Mouse (Mus musculus): ENCODE results near the gene Plod3. TPM values are rescaled to one million over a fixed set of nuclear protein-coding genes. Genes with fewer than 3 reads are reported as not detected.

Plod3 gene
- polyA plus RNA-seq, 1 experiment from 2014 or later = 21.7 TPM

- no peak overlapping the region for H3K4me2 ChIP-seq (ENCODE audit: low read length)
Observed at GRCm38 (mm10) chr5:137024318-137024717, 37.5 kb downstream of the Plod3 start.

DNA sequence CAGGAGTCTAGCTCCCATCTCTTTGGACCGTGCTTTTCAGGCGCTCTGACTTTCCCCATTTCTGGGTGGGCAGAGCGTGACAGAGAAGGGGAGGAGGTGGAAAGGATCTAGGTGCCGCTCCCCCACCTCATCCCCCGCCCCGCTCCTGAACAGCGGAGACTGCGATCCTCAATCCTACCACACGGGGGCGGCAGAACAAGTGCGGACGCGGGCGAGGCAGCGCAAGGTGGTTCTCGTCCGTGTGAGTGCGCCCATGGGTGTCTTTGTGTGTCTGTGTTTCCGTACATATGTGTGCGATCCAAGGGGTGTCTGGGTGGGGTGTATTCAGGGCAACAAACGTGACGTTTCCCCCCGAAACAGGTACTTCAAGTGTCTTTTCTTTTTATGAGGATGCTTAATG lies 38.3 kb downstream of the Plod3 start:
- H3K4me1 ChIP-seq (ENCODE audit: control insufficient read depth, insufficient read depth, low read length) = no peaks in the 10 kb centered on the region; the same call in 1 of the 2 replicates

More at GRCm38 (mm10) chr5:137024318-137024717, 37.5 kb downstream of the Plod3 start:
- Histone ChIP-seq H3K4me1 (ENCODE audit: control insufficient read depth, insufficient read depth, low read length) (no peaks in the 10 kb centered on the region; the same call in 1 of the 2 replicates), H3K36me3 (ENCODE audit: control insufficient read depth, insufficient read depth, low read length) (no peaks in the 10 kb centered on the region), H3K9me3 (replicated peaks; ENCODE audit: control insufficient read depth, low read length) (no peaks in the 10 kb centered on the region), H3K27ac (ENCODE audit: low read depth, low read length) (no peak overlapping the region), H3K27me3 (replicated peaks; ENCODE audit: control insufficient read depth, insufficient read depth, low read length) (peaks cover 40% of the 10 kb centered on the region), H3K9ac (ENCODE audit: low read length) (no peak overlapping the region), H3K4me3 (ENCODE audit: low read depth, low read length) (no peak overlapping the region)
- WGBS = 29% methylated on average over 3 of the region's 3 CpGs
- DNase-seq (ENCODE audit: low spot score) (no peak), ATAC-seq (no peak)

DNA sequence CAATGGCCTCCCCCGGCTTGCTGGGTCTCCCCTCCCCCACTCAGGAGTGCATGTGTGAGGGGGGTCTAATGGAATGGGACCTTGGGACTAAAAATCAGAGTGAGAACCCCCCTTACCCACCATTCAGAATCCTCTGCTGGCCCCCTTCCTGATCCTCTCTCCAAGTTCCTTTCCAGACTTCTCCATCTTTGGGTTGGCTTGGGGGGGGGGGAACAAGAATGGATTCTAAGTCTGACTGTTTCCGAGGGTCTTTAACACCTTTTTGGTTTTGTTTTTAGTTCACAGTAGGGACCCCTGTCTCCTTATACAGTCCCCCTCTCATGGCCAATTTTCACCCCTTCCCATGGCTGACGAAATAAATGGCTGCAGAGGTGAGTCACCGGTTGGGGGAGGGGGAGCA lies 39.3 kb downstream of the Plod3 start, which contains the start of gene Vgf:
TSS of gene Vgf (plus strand) at position 301 of the 400 bp plus-strand sequence.
- Histone ChIP-seq H3K36me3 (ENCODE audit: control insufficient read depth, insufficient read depth, low read length) (no peaks in the 10 kb centered on the region), H3K9me3 (replicated peaks; ENCODE audit: control insufficient read depth, low read length) (no peaks in the 10 kb centered on the region), H3K4me2 (ENCODE audit: low read length) (peak within 1 kb of the TSS; percentile 42), H3K4me1 (ENCODE audit: control insufficient read depth, insufficient read depth, low read length) (peaks cover 7% of the 10 kb centered on the region), H3K27me3 (replicated peaks; ENCODE audit: control insufficient read depth, insufficient read depth, low read length) (peaks cover 49% of the 10 kb centered on the region), H3K4me3 (ENCODE audit: low read depth, low read length) (0 out of 2 replicates have a peak within 1 kb of the TSS, but pooled peaks have one; percentile 13), H3K27ac (ENCODE audit: low read depth, low read length) (no peak within 1 kb of the TSS), H3K9ac (ENCODE audit: low read length) (no peak within 1 kb of the TSS; the same call in 1 of the 2 replicates)
- no peak for ATAC-seq
- 33% methylated on average over 4 of the region's 4 CpGs for WGBS
- no peak for DNase-seq (ENCODE audit: low spot score)

More for the DNA sequence above, 38.3 kb downstream of the Plod3 start:
- 0 out of 2 replicates have a peak overlapping the region, but pooled peaks have one; percentile 13 for H3K4me3 ChIP-seq (ENCODE audit: low read depth, low read length)
- peak overlapping the region; percentile 42 for H3K4me2 ChIP-seq (ENCODE audit: low read length)
- H3K27me3 ChIP-seq (replicated peaks; ENCODE audit: control insufficient read depth, insufficient read depth, low read length) = peaks cover 40% of the 10 kb centered on the region
- H3K27ac ChIP-seq (ENCODE audit: low read depth, low read length) = no peak overlapping the region
- no peaks in the 10 kb centered on the region for H3K36me3 ChIP-seq (ENCODE audit: control insufficient read depth, insufficient read depth, low read length)
- H3K9ac ChIP-seq (ENCODE audit: low read length) = peak overlapping the region; percentile 21; the same call in 1 of the 2 replicates
- WGBS = 0% methylated on average over 23 of the region's 23 CpGs
- 0 out of 2 replicates have a peak, but pooled peaks have one; percentile 10 for ATAC-seq
- DNase-seq (ENCODE audit: low spot score) = peak; percentile 76
- no peaks in the 10 kb centered on the region for H3K9me3 ChIP-seq (replicated peaks; ENCODE audit: control insufficient read depth, low read length)

GRCm38 (mm10) chr5:137028561-137029272 lies 41.9 kb downstream of the Plod3 start:
- no peak overlapping the region for H3K27ac ChIP-seq (ENCODE audit: low read depth, low read length)

DNA sequence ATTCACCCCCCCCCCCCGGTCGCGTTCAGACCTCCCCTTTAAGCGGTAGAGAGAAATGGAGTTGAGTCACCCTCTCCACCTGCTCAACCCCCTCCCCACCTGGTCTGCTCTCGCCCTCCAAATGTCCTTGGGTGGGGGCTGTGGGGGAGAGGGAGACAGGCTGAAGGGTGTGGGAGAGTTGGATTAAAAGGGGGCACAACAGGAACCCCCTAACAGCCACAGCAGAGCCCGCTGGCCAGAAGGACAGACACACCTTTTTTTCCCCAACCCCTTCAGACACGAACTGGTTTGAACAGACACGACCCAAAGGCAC lies 42.4 kb downstream of the Plod3 start:
- DNase-seq (ENCODE audit: low spot score) (no peak), ATAC-seq (no peak)
- no peak overlapping the region for H3K27ac ChIP-seq (ENCODE audit: low read depth, low read length)
- peak overlapping the region; percentile 46 for H3K4me3 ChIP-seq (ENCODE audit: low read depth, low read length)
- H3K36me3 ChIP-seq (ENCODE audit: control insufficient read depth, insufficient read depth, low read length) = peaks cover under 1% of the 10 kb centered on the region; the same call in 1 of the 2 replicates
- no peaks in the 10 kb centered on the region for H3K9me3 ChIP-seq (replicated peaks; ENCODE audit: control insufficient read depth, low read length)
- peaks cover 15% of the 10 kb centered on the region for H3K4me1 ChIP-seq (ENCODE audit: control insufficient read depth, insufficient read depth, low read length)
- H3K9ac ChIP-seq (ENCODE audit: low read length) = peak overlapping the region; percentile 52; the same call in 1 of the 2 replicates
- H3K4me2 ChIP-seq (ENCODE audit: low read length) = peak overlapping the region; percentile 97
- WGBS = 1% methylated on average over 8 of the region's 8 CpGs
- H3K27me3 ChIP-seq (replicated peaks; ENCODE audit: control insufficient read depth, insufficient read depth, low read length) = peaks cover 55% of the 10 kb centered on the region

More at GRCm38 (mm10) chr5:137028561-137029272, 41.9 kb downstream of the Plod3 start:
- Histone ChIP-seq H3K4me1 (ENCODE audit: control insufficient read depth, insufficient read depth, low read length) (peaks cover 15% of the 10 kb centered on the region), H3K4me3 (ENCODE audit: low read depth, low read length) (peak overlapping the region; percentile 46), H3K27me3 (replicated peaks; ENCODE audit: control insufficient read depth, insufficient read depth, low read length) (peaks cover 55% of the 10 kb centered on the region), H3K36me3 (ENCODE audit: control insufficient read depth, insufficient read depth, low read length) (no peaks in the 10 kb centered on the region), H3K9ac (ENCODE audit: low read length) (no peak overlapping the region), H3K9me3 (replicated peaks; ENCODE audit: control insufficient read depth, low read length) (no peaks in the 10 kb centered on the region), H3K4me2 (ENCODE audit: low read length) (peak overlapping the region; percentile 97)
- no peak for DNase-seq (ENCODE audit: low spot score)
- 2% methylated on average over 25 of the region's 29 CpGs for WGBS
- ATAC-seq = no peak

GRCm38 (mm10) chr5:137029643-137030415 lies 43.0 kb downstream of the Plod3 start:
- H3K9me3 ChIP-seq (replicated peaks; ENCODE audit: control insufficient read depth, low read length) = no peaks in the 10 kb centered on the region
- peaks cover 50% of the 10 kb centered on the region for H3K27me3 ChIP-seq (replicated peaks; ENCODE audit: control insufficient read depth, insufficient read depth, low read length)
- peaks cover 15% of the 10 kb centered on the region for H3K4me1 ChIP-seq (ENCODE audit: control insufficient read depth, insufficient read depth, low read length)
- peak overlapping the region; percentile 52 for H3K9ac ChIP-seq (ENCODE audit: low read length)
- peak overlapping the region; percentile 46 for H3K4me3 ChIP-seq (ENCODE audit: low read depth, low read length)
- H3K36me3 ChIP-seq (ENCODE audit: control insufficient read depth, insufficient read depth, low read length) = peaks cover 4% of the 10 kb centered on the region; the same call in 1 of the 2 replicates
- under 1% methylated on average over 52 of the region's 52 CpGs for WGBS
- peak; percentile 98 for DNase-seq (ENCODE audit: low spot score)
- H3K4me2 ChIP-seq (ENCODE audit: low read length) = peak overlapping the region; percentile 97
- H3K27ac ChIP-seq (ENCODE audit: low read depth, low read length) = no peak overlapping the region
- ATAC-seq = peak; percentile 79

GRCm38 (mm10) chr5:137030416-137030810 lies 43.6 kb downstream of the Plod3 start:
- 8% methylated on average over 22 of the region's 22 CpGs for WGBS
- ATAC-seq (no peak), DNase-seq (ENCODE audit: low spot score) (no peak)
- peak overlapping the region; percentile 97 for H3K4me2 ChIP-seq (ENCODE audit: low read length)
- no peak overlapping the region for H3K27ac ChIP-seq (ENCODE audit: low read depth, low read length)
- peaks cover 10% of the 10 kb centered on the region; the same call in 1 of the 2 replicates for H3K36me3 ChIP-seq (ENCODE audit: control insufficient read depth, insufficient read depth, low read length)
- peaks cover 15% of the 10 kb centered on the region for H3K4me1 ChIP-seq (ENCODE audit: control insufficient read depth, insufficient read depth, low read length)
- peak overlapping the region; percentile 46 for H3K4me3 ChIP-seq (ENCODE audit: low read depth, low read length)
- peaks cover 49% of the 10 kb centered on the region for H3K27me3 ChIP-seq (replicated peaks; ENCODE audit: control insufficient read depth, insufficient read depth, low read length)
- H3K9ac ChIP-seq (ENCODE audit: low read length) = peak overlapping the region; percentile 57
- no peaks in the 10 kb centered on the region for H3K9me3 ChIP-seq (replicated peaks; ENCODE audit: control insufficient read depth, low read length)

- Histone ChIP-seq H3K9me3 (replicated peaks; ENCODE audit: control insufficient read depth, low read length) (no peaks in the 10 kb centered on the region), H3K4me2 (ENCODE audit: low read length) (peak overlapping the region; percentile 97), H3K9ac (ENCODE audit: low read length) (peak overlapping the region; percentile 57), H3K27ac (ENCODE audit: low read depth, low read length) (no peak overlapping the region), H3K27me3 (replicated peaks; ENCODE audit: control insufficient read depth, insufficient read depth, low read length) (peaks cover 39% of the 10 kb centered on the region), H3K4me3 (ENCODE audit: low read depth, low read length) (peak overlapping the region; percentile 46), H3K36me3 (ENCODE audit: control insufficient read depth, insufficient read depth, low read length) (peaks cover 17% of the 10 kb centered on the region), H3K4me1 (ENCODE audit: control insufficient read depth, insufficient read depth, low read length) (peaks cover 15% of the 10 kb centered on the region)
- under 1% methylated on average over 78 of the region's 78 CpGs for WGBS
- DNase-seq (ENCODE audit: low spot score) = no peak
- no peak for ATAC-seq
Observed at GRCm38 (mm10) chr5:137031076-137032032, 44.5 kb downstream of the Plod3 start.

Measured in forebrain, embryonic 14.5 days (tissue).